Mouse (Mus musculus) forebrain, postnatal 0 days (tissue): ENCODE measurements around the gene Tnfrsf12a. TPM values are rescaled to one million over a fixed set of nuclear protein-coding genes. Genes with fewer than 3 reads are reported as not detected.

Source experiments
- ATAC-seq: fragments of 200-750 bp; cut with Nextera tagmentation; 2 replicates; pipeline ENCODE4 v1.8.0; 2017; ENCODE audit warnings: mild to moderate bottlenecking, moderate library complexity
- DNase-seq: peaks from one replicate; pipeline ENCODE4 v3.0.0-alpha.2; 2015
- H3K27ac ChIP-seq: fragments of 300-500 bp; sonication (generic); 2 replicates; pipeline ENCODE4 v1.5.1; 2014; ENCODE audit warnings: low read depth, mild to moderate bottlenecking, antibody characterized with exemption, low read length, moderate library complexity, mixed read lengths
- H3K27me3 ChIP-seq: fragments of 300-500 bp; sonication (generic); 2 replicates; pipeline ENCODE4 v1.6.1; 2014; ENCODE audit warnings: mild to moderate bottlenecking, low read length, mixed read lengths; ENCODE audit not compliant: insufficient read depth
- H3K36me3 ChIP-seq: fragments of 300-500 bp; sonication (generic); 2 replicates; pipeline ENCODE4 v1.6.1; 2014; ENCODE audit warnings: mild to moderate bottlenecking, moderate library complexity; ENCODE audit not compliant: insufficient read depth
- H3K4me1 ChIP-seq: fragments of 300-500 bp; sonication (generic); 2 replicates; pipeline ENCODE4 v1.6.1; 2014; ENCODE audit warnings: antibody characterized with exemption; ENCODE audit not compliant: insufficient read depth
- H3K4me2 ChIP-seq: fragments of 300-500 bp; sonication (generic); 2 replicates; pipeline ENCODE4 v1.6.1; 2014; ENCODE audit warnings: low read depth, mild to moderate bottlenecking, moderate library complexity
- H3K4me3 ChIP-seq: fragments of 300-500 bp; sonication (generic); 2 replicates; pipeline ENCODE4 v1.5.1; 2014; ENCODE audit warnings: low read depth, low read length, mixed read lengths
- H3K9ac ChIP-seq: fragments of 300-500 bp; sonication (generic); 2 replicates; pipeline ENCODE4 v1.6.1; 2014; ENCODE audit warnings: mild to moderate bottlenecking
- H3K9me3 ChIP-seq: fragments of 300-500 bp; sonication (generic); 2 replicates; pipeline ENCODE4 v1.6.1; 2016; ENCODE audit warnings: low read length
- CTCF ChIP-seq: sonication (generic); IDR thresholded peaks from 2 replicates; pipeline ENCODE4 v1.5.1; 2016; ENCODE audit warnings: antibody characterized with exemption, control low read depth, low read depth
- WGBS: fragments of 180-500 bp; shearing (Covaris S2); extraction: QIAGEN DNeasy Blood & Tissue Kit; methylation state at CpG from one replicate; pipeline ENCODE4 v1.1.7; 2014; 5-methylcytosine and 5-hydroxymethylcytosine counted together
- polyA plus RNA-seq: library from polyadenylated mRNA; unstranded; fragments of >200 nt; fragmentation: Nextera tagmentation; extraction: Ambion mirVana; gene quantifications from 2 replicates; pipeline ENCODE4 v1.2.1, GENCODE M21; 2015
- total RNA-seq: library from RNA; depleted of rRNA; stranded (reverse); fragments of >200 nt; gene quantifications from 2 replicates; pipeline ENCODE4 v1.2.3, GENCODE M21; 2014

The Tnfrsf12a gene
- total and polyA plus RNA-seq, 2 experiments from 2014 or later, result 1.4 to 2.0 TPM

DNA sequence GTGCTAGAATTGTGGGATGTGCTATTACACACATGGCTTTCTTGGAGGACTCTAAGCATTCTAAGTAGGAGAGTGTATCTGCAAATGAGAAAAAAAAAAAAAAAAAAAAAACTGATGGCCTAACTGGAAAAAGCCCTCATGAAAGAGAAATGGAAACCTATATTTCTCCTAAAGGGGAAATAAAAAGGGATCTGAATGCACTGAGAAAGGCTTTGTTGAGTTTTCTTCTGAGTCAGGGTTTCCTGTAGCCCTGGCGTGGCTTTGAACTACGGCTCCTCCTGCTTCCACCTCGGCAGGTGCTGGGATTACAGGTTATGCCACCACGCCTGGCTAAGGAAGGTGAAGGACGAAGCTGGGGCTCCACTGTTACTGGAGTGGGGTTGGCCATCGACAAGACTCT lies 23.3 kb downstream of the Tnfrsf12a start:
- H3K27me3 ChIP-seq, result no peaks in the 10 kb centered on the region
- H3K36me3 ChIP-seq, result no peaks in the 10 kb centered on the region
- ATAC-seq (no peak), DNase-seq (no peak)
- no peak for TF ChIP-seq CTCF
- no peaks in the 10 kb centered on the region for H3K9me3 ChIP-seq
- no peak overlapping the region for H3K4me2 ChIP-seq
- H3K4me1 ChIP-seq, result no peaks in the 10 kb centered on the region
- H3K27ac ChIP-seq, result no peak overlapping the region
- no peak overlapping the region for H3K4me3 ChIP-seq
- 64% methylated on average over 6 of the region's 6 CpGs for WGBS
- no peak overlapping the region for H3K9ac ChIP-seq

GRCm38 (mm10) chr17:23653324-23653723 lies 23.9 kb downstream of the Tnfrsf12a start:
- H3K9ac ChIP-seq, result no peak overlapping the region
- H3K36me3 ChIP-seq, result no peaks in the 10 kb centered on the region
- ATAC-seq (no peak), DNase-seq (no peak)
- H3K27me3 ChIP-seq, result no peaks in the 10 kb centered on the region
- H3K4me3 ChIP-seq, result no peak overlapping the region
- H3K9me3 ChIP-seq, result no peaks in the 10 kb centered on the region
- no peak overlapping the region for H3K4me2 ChIP-seq
- no peak overlapping the region for H3K27ac ChIP-seq
- TF ChIP-seq CTCF, result peak; percentile 21; the same call in 1 of the 2 replicates
- WGBS, result 75% methylated on average over 1 of the region's 2 CpGs
- H3K4me1 ChIP-seq, result no peaks in the 10 kb centered on the region

GRCm38 (mm10) chr17:23651363-23651762 lies 25.9 kb downstream of the Tnfrsf12a start:
- Histone ChIP-seq H3K4me3 (no peak overlapping the region), H3K4me2 (no peak overlapping the region), H3K36me3 (no peaks in the 10 kb centered on the region), H3K27ac (no peak overlapping the region), H3K27me3 (no peaks in the 10 kb centered on the region), H3K4me1 (no peaks in the 10 kb centered on the region), H3K9me3 (no peaks in the 10 kb centered on the region), H3K9ac (no peak overlapping the region)
- ATAC-seq, result no peak
- TF ChIP-seq CTCF, result no peak
- 78% methylated on average over 6 of the region's 6 CpGs for WGBS
- no peak for DNase-seq

- no peak for TF ChIP-seq CTCF
- H3K4me1 ChIP-seq, result no peaks in the 10 kb centered on the region
- peaks cover 14% of the 10 kb centered on the region for H3K27me3 ChIP-seq
- ATAC-seq, result no peak
- no peaks in the 10 kb centered on the region for H3K9me3 ChIP-seq
- no peaks in the 10 kb centered on the region for H3K36me3 ChIP-seq
- H3K9ac ChIP-seq, result no peak overlapping the region
- 40% methylated on average over 10 of the region's 10 CpGs for WGBS
- no peak overlapping the region for H3K4me3 ChIP-seq
- no peak overlapping the region for H3K27ac ChIP-seq
- no peak overlapping the region for H3K4me2 ChIP-seq
- no peak for DNase-seq
These were observed 31.4 kb downstream of the Tnfrsf12a start for GRCm38 (mm10) chr17:23645894-23646293.

DNA sequence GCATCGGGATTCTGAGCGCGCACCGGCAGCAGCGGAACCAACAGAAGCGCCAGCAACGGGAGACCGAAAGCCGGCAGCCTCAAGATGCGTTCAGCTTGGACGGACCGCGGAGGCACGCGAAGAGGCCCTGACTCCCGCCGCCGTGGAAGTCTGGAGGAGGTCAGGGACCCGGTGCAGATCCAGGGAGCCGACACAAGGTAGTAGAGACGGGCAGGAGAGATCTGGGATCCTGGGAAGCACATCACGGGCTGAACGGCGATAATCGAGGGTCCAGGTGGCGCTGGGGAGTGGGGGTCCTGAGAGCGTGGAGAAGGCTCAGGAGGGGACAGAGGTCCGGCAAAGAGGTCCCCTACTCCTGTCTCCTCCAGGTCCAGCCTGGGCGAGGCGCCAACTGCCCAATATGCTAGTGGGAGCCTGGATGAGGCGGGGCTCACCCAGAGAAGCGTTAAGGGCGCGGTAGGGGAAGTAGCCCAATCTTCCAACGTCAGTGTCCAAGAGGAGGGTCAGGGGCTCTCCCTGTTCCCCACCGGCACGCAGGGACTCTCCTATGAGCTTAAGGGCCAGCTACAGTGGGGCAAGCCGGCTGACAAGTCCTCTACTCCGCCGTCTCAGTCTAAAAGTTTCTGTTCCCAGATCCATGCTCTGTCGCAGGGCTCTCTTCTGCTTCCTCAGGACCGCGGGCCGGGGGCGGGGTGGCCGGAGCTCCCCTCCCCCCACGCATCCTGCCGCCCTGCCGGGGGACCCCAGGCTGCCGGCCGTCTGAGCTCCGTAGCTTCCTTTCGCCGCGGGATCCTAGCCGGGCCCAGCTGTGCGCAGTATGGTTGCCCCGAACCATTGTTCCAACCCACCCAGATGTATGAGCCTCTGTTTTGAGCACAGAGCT lies 32.4 kb downstream of the Tnfrsf12a start, which contains the start of gene Mmp25:
Gene Mmp25, minus strand, starts transcription at position 665 of the 883 bp plus-strand sequence.
- Histone ChIP-seq H3K9ac (peak within 1 kb of the TSS; percentile 45; the same call in 1 of the 2 replicates), H3K4me3 (peak within 1 kb of the TSS; percentile 34), H3K4me1 (no peaks in the 10 kb centered on the region), H3K36me3 (no peaks in the 10 kb centered on the region), H3K9me3 (no peaks in the 10 kb centered on the region), H3K27ac (no peak within 1 kb of the TSS), H3K27me3 (peaks cover 14% of the 10 kb centered on the region), H3K4me2 (peak within 1 kb of the TSS; percentile 68)
- WGBS, result under 1% methylated on average over 58 of the region's 58 CpGs
- TF ChIP-seq CTCF, result no peak
- DNase-seq (no peak), ATAC-seq (no peak; the same call in 1 of the 2 replicates)

DNA sequence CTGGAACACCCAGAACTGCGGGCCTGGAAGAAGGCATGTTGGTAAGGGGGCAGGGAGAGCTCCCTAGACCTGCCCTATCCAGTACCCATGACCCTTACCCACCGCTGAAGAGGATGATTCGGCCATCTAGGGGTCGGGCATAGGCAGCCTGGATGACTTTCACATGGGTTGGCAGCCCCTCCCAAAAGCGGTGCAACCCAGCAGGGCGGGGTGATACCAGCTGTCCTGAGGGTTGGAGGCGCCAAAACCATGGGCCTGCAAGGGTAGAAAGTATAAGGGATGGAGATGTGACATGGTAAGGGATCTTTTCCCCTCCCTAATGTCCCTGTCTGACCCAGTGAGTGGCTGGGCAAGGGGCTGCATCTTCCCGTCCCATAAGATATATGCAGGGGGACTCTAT lies 46.0 kb downstream of the Tnfrsf12a start:
- 87% methylated on average over 8 of the region's 8 CpGs for WGBS
- H3K36me3 ChIP-seq, result no peaks in the 10 kb centered on the region
- no peak for ATAC-seq

GRCm38 (mm10) chr17:23630195-23631020 lies 46.9 kb downstream of the Tnfrsf12a start:
- peak overlapping the region; percentile 18 for H3K4me3 ChIP-seq
- no peaks in the 10 kb centered on the region for H3K36me3 ChIP-seq
- peak; percentile 80 for TF ChIP-seq CTCF
- peak overlapping the region; percentile 39 for H3K4me2 ChIP-seq
- H3K4me1 ChIP-seq, result no peaks in the 10 kb centered on the region
- H3K9ac ChIP-seq, result peak overlapping the region; percentile 35
- 17% methylated on average over 22 of the region's 22 CpGs for WGBS
- no peaks in the 10 kb centered on the region for H3K27me3 ChIP-seq
- DNase-seq (peak; percentile 67), ATAC-seq (peak; percentile 96)
- H3K9me3 ChIP-seq, result no peaks in the 10 kb centered on the region
- no peak overlapping the region for H3K27ac ChIP-seq

More for the DNA sequence above, 46.0 kb downstream of the Tnfrsf12a start:
- no peak for DNase-seq
- Histone ChIP-seq H3K4me2 (no peak overlapping the region), H3K4me1 (no peaks in the 10 kb centered on the region), H3K27me3 (no peaks in the 10 kb centered on the region), H3K9me3 (no peaks in the 10 kb centered on the region), H3K4me3 (no peak overlapping the region), H3K9ac (no peak overlapping the region), H3K27ac (no peak overlapping the region)
- TF ChIP-seq CTCF, result no peak
